Mouse (Mus musculus) layer of hippocampus, adult 2 months (tissue): ENCODE measurements around the gene Prkn. TPM values are rescaled to one million over a fixed set of nuclear protein-coding genes. Genes with fewer than 3 reads are reported as not detected.

Experiments used
- DNase-seq, 2 experiments: peaks; one replicate each; pipeline ENCODE4 v3.0.0; 2022; ENCODE audit warnings: low spot score in 2 of 2
- H3K27ac ChIP-seq: fragments of 200-600 bp; 2 replicates; pipeline ENCODE4 v1.8.1; 2022
- H3K4me3 ChIP-seq: fragments of 200-600 bp; 2 replicates; pipeline ENCODE4 v1.8.1; 2022; ENCODE audit warnings: mild to moderate bottlenecking
- CTCF ChIP-seq: fragments of 200-600 bp; conservative IDR thresholded peaks from 2 replicates; pipeline ENCODE4 v1.8.1; 2022; ENCODE audit warnings: antibody characterized with exemption, mild to moderate bottlenecking, moderate library complexity
- total RNA-seq, 2 experiments: library from RNA; stranded (reverse); gene quantifications; 2 replicates each; pipeline ENCODE4 v1.2.3; 2021

Prkn gene
- total RNA-seq, 2 experiments from 2014 or later = 18.0 to 22.4 TPM

DNA sequence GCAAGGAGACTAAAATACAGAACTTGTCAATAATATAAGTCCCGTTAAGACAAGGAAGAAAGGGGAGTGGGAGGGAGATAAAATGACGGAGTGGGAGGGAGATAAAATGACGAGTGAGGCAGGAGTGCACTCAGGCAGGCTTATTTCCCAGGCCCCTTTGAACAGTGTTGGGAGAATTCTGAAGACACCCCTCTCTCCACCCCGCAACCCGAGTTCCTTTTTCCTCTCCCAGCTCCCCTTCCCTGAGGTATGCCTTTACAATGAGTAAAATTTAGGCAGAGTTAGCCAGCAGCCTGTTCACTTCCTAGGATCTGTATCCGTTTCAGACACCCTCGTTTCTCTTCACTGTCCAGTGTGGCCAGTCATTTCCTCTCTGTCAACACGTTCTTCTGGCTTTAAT, 1073.4 kb downstream of the Prkn start:
- peak overlapping the region; percentile 26; the same call in 1 of the 2 replicates for H3K4me3 ChIP-seq
- DNase-seq = no peak
- no peak for TF ChIP-seq CTCF
- H3K27ac ChIP-seq = no peak overlapping the region

- no peak for TF ChIP-seq CTCF
- DNase-seq = no peak
- Histone ChIP-seq H3K27ac (no peak overlapping the region), H3K4me3 (no peak overlapping the region)
These were observed 1074.3 kb downstream of the Prkn start for GRCm38 (mm10) chr17:11914451-11914850.

DNA sequence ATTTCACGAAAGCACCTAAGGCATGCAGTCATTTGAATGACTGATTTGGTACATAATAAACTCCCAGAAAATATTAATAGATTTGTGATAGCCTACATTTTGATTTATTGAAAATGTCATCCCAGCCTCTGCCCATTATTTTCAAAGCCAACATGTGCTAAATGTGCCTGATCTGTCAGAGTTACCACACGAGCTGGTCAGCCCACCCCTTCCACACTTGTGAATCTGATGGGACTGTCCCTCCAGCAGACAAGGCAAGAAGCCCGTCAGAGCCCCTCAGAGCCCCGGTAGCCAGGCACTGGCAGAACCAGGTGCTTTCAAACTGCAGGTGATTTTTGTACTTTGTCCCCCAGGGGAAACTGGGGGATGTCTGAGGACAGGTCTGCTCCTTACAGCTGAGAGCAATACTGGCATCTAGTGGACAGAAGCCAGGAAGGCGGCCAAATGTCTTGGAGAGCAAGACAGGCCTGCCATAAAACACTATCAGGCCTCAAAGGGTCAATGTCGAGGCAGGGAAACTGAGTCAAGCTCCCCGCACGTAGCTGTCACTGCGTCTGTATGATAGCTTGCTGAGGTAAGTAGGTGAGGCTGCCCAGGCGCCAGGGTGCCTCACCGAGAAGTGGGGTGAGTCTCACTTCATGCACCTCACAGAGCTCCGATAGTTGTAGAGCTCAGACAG, 1078.1 kb downstream of the Prkn start:
- Histone ChIP-seq H3K4me3 (no peak overlapping the region), H3K27ac (no peak overlapping the region)
- DNase-seq = peak in 1 of 2 experiments; percentile 47
- peak; percentile 76 for TF ChIP-seq CTCF

DNA sequence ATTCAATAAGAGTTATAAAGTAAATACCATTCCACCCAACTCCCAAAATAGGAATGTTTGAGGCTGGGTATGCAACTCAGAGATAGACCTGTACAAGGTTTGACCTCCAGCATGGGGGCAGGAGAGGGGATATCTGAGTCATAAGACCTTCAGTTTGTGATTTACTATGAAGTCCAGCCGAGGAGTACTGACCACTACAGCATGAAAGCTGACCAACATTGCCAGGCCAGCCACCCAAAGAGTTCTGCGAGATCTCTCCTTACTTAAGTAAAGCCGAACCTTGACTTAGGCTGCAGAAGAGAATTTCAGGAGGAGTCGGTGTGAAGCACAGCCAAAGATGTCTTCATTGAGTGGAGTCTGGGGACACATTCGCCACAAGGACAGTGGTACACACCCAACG, 1079.4 kb downstream of the Prkn start:
- Histone ChIP-seq H3K27ac (no peak overlapping the region), H3K4me3 (no peak overlapping the region)
- no peak for DNase-seq
- TF ChIP-seq CTCF = no peak

GRCm38 (mm10) chr17:11921026-11921425, 1080.8 kb downstream of the Prkn start:
- TF ChIP-seq CTCF = no peak
- Histone ChIP-seq H3K4me3 (no peak overlapping the region), H3K27ac (peak overlapping the region; percentile 71)
- peak; percentile 65 to 80 for DNase-seq

DNA sequence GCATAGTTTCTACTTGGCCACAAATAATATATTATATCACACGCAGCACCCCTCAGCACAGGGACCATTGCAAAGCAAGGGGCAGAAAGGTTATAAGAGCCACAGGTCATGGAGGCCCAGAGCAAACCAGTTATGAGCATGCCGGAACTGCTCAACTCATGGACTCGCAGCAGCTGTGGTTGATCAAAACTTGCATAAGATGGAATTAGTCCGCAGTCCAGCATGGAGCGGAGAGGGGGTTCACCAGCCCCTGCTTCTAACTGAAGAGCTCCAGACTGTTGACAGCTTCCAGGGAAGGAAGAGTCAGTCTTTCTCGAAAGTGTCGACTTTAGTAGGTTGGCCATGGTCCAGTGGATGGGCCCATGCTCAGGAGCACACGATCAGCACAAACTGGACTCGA, 1083.8 kb downstream of the Prkn start:
- no peak for TF ChIP-seq CTCF
- Histone ChIP-seq H3K4me3 (no peak overlapping the region), H3K27ac (no peak overlapping the region)
- DNase-seq = no peak

- DNase-seq = no peak
- no peak for TF ChIP-seq CTCF
- peak overlapping the region; percentile 52 for H3K27ac ChIP-seq
These were observed 1086.7 kb downstream of the Prkn start for GRCm38 (mm10) chr17:11926865-11927386.

GRCm38 (mm10) chr17:11931641-11932040, 1091.5 kb downstream of the Prkn start:
- TF ChIP-seq CTCF = no peak
- no peak overlapping the region for H3K4me3 ChIP-seq
- H3K27ac ChIP-seq = no peak overlapping the region
- no peak for DNase-seq

More at GRCm38 (mm10) chr17:11926865-11927386, 1086.7 kb downstream of the Prkn start:
- H3K4me3 ChIP-seq = no peak overlapping the region

DNA sequence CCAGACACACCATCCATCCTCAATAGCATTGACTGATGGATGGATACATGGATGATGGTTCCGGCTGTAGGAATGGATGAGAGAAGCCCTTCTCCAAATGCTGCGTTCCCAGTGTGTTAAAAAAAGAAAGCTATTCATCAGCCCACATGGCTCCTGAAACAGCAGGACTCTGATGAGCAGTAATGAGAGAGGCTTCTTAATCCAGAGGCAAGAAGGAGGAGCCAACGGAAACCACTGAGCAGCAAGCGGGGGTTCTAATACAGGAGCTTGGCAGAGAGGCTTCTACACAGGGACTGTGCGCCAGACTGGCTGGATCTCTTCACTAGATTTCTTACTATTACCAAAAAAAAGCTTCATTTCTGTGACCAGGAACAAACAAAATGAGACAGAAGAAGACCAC, 1093.6 kb downstream of the Prkn start:
- H3K27ac ChIP-seq = peak overlapping the region; percentile 71
- H3K4me3 ChIP-seq = no peak overlapping the region
- DNase-seq = peak in 1 of 2 experiments; percentile 46
- no peak for TF ChIP-seq CTCF

DNA sequence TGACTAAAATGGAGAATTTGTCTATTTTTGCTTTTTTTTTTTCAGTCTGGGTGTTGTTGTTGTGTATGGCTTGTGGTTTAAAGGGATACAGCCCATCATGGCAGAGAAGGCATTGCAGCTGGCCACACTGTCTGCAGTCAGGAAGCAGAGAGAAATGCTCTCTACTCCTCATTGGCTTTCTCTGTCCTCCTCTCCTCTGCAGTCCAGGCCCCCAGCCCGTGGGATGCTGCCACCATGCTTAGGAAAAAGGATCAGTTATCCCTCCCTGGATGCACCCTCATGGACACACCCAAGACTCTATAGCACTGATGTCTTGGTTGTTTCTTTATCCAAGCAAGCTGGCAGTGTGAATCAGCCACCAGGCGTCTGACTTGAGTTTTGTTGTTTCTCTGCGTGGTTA, 1107.3 kb downstream of the Prkn start:
- no peak for TF ChIP-seq CTCF
- Histone ChIP-seq H3K4me3 (no peak overlapping the region), H3K27ac (no peak overlapping the region)
- DNase-seq = no peak

DNA sequence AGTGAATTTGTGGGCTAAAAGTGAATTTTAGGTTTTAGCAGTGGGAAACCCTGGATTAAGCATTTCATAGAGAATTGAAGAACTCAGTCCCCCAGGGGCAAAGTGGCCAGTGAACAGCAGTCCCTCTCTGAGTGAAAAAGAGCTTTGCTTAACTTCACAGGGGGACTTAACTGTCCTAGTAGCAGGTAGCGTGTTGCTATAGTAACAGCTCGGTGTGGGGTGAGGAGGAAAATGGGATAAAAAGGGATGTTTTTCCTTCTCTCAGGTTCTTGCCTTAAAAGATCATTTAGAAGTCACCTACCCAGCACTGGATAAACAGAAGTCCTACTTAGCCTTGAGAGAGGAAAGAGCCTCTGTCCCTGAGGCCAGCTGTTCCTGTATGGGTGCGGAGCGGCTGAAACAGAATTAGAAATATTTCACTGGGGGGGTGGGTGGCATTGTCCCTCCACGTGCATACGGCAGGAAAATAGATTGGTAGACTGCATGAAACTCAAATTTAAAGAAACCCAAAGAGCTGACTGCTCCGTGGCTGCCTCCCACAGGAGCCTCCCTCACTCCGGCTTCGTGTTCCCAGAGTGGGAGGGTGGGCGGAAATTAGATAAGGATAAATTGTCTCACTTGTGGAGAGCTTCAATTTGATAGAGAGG, 1109.5 kb downstream of the Prkn start:
- H3K27ac ChIP-seq = peak overlapping the region; percentile 79
- TF ChIP-seq CTCF = no peak
- DNase-seq = peak; percentile 45 to 68

GRCm38 (mm10) chr17:11950198-11950594, 1110.0 kb downstream of the Prkn start:
- peak overlapping the region; percentile 79 for H3K27ac ChIP-seq
- no peak for DNase-seq
- no peak for TF ChIP-seq CTCF
- H3K4me3 ChIP-seq = no peak overlapping the region

More for the DNA sequence above, 1109.5 kb downstream of the Prkn start:
- H3K4me3 ChIP-seq = no peak overlapping the region; the same call in 1 of the 2 replicates

- peak in 1 of 2 experiments; percentile 29 for DNase-seq
- peak overlapping the region; percentile 77 for H3K27ac ChIP-seq
- no peak for TF ChIP-seq CTCF
- no peak overlapping the region for H3K4me3 ChIP-seq
These were observed 1115.1 kb downstream of the Prkn start for GRCm38 (mm10) chr17:11955317-11955716.
